Mouse (Mus musculus) layer of hippocampus, adult 18-20 months (tissue): ENCODE measurements around the gene Tdo2. TPM values are rescaled to one million over a fixed set of nuclear protein-coding genes. Genes with fewer than 3 reads are reported as not detected.
A peak's percentile ranks its signal among the peaks of the same experiment; 100 is the strongest.

ENCODE experiments used
- DNase-seq, 2 experiments: peaks; one replicate each; pipeline ENCODE4 v3.0.0; 2022; ENCODE audit warnings: low spot score in 2 of 2
- total RNA-seq, 2 experiments: library from RNA; stranded (reverse); gene quantifications; 2 replicates each; pipeline ENCODE4 v1.2.3; 2021

The Tdo2 gene
- total RNA-seq, 2 experiments from 2014 or later, result 10.9 to 12.6 TPM

DNA sequence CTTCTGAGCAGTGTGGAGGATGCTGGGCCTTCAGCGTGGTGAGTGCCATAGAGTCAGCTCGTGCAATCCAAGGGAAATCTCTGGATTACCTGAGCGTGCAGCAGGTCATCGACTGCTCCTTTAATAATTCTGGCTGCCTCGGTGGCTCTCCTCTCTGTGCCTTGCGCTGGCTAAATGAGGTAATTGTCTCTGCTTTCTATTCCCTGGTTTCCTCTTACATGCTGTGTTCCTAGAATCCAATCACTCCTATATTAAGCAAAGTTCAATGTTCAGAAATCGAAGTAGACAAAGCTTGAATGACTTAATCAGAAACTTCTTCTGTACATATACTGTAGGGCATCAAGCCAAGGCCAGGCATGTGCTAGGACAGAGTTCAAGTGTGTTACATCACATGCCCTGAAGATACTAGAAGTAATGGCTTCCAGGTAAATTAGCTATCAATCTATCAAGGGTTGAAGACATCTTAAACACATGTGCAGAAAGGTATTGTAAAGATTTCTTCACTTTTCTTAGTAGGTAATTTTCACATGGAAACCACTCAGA, 31.1 kb downstream of the Tdo2 start:
- no peak for DNase-seq

DNA sequence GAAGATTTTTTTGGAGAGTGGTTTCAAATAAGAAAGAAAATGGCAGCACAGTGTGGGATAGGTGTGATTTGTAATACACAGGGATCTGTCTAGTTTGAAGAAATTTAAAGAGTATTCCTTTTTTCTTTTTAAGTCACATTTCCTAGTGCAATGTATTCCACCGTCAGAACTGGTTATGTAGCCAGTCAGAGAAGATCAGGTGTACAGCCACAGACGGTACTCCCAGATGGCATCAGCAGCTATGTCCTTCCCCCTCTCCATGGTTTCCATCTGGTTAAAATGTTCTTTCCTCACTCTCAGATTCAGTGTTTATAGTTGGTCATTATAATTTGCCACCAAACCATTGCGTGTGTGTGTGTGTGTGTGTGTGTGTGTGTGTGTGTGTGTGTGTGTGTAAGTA, 32.9 kb downstream of the Tdo2 start:
- peak in 1 of 2 experiments; percentile 65 for DNase-seq

DNA sequence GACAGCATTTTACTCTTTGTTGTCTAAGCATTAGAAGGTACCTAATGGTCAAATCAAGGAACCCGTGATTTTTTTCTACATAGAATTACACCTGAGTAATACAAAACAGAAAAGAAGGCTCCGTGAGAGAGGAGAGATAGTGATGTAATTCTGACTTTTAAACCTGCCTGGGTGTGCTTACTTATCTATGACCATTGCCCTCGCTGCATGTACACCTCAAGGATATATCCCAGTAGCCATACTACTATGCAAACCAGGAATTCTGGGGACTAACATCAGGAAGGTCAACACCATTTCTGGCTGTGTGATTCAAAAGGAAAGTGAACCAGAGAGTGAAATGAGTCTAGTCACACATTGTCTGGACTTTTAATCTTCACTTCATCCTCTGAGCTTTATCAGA, 33.7 kb downstream of the Tdo2 start:
- no peak for DNase-seq

DNA sequence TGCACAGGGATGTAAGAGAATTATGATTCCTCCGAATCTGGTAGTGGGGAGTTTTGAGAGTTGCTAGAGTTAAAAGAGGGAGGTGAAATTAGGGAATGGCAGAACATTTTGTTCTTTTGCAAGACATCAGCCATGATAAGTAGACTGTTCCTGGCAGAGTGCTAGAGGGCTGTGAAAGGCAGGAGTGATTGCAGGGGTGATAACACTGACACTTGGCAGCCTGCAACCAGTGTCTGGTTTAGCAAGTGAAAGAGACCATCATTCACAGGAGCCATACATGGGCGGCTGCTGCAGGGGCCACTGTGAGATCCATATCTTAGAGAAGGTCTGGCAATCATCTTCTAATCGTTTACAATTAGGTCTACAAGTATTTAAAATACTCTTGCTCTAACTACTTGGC, 37.1 kb downstream of the Tdo2 start:
- no peak for DNase-seq

- no peak for DNase-seq
Observed at GRCm38 (mm10) chr3:81933348-81933747, 42.7 kb downstream of the Tdo2 start.

- peak; percentile 70 to 93 for DNase-seq
Observed at GRCm38 (mm10) chr3:81932141-81933101, 43.6 kb downstream of the Tdo2 start, which contains the start of gene Ctso. Gene Ctso, plus strand, starts transcription at chr3:81932601.

GRCm38 (mm10) chr3:81931695-81932094, 44.3 kb downstream of the Tdo2 start:
- no peak for DNase-seq

GRCm38 (mm10) chr3:81929073-81929472, 46.9 kb downstream of the Tdo2 start:
- DNase-seq, result no peak

DNA sequence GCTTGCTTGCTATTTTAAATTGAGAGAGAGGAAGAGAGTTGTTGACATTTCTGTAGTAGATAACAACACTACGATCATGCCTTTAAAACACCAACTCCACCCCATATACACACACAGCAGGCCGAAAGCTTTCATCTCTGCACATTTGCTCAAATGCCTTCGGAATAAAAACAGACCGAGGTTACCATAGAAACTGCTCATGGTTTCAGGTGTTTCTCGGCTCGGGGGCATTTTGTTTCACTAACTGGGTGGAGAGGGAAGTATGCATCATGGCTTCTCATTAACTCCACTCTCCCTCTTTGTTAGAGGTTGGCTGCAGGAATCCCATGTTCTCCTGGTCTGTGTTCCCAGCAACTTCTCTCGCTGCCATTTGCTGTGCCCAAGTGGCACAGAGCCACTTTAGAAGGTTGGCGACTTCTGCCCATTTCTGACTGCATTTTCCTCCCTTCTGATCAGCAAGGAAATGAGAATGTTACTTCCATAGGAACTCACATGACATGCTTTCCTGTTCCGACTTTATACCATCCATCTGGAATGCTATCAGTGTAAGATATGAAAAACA, 49.2 kb downstream of the Tdo2 start:
- peak in 1 of 2 experiments; percentile 27 for DNase-seq

- no peak for DNase-seq
Observed at GRCm38 (mm10) chr3:81925856-81926255, 50.1 kb downstream of the Tdo2 start.

DNA sequence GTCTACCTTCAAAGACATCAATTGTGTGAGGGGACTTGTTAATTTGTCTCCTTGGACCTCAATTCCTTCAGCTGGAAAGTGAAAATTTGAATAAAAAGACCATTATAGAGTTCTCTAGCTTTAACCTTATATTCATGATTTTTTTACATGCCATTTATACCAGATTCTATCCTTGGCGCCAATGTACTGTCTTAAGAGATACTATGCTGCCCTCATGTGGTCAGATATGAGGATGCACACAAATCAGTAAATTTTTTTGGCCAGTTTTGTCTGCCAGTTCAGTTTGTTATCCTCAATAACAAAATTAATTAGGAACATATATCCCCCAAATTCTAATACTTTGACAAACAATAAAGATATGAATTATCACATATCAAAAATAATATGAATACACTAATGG, 51.1 kb downstream of the Tdo2 start:
- peak in 1 of 2 experiments; percentile 83 for DNase-seq

DNA sequence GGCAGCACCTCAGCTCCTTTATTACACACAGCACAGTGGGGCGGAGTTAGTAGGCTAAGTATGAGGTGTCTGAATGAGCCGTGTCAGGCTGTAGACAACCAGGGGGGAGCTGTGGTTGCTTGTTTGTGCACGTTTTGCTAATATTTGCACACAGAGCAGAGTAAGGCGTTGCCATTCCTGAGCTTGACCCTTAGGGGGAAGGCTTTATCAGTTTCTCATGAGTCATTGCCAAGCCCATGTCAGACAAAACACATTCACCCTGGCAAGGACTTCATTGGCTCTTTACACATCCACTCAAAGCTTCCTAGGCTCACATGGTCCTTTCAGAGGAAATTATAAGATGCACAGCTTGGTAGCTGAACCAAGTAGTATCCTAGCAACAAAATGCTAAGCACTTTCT, 53.1 kb downstream of the Tdo2 start:
- no peak for DNase-seq

GRCm38 (mm10) chr3:81919681-81920080, 56.3 kb downstream of the Tdo2 start:
- DNase-seq, result no peak

GRCm38 (mm10) chr3:81918215-81918614, 57.8 kb downstream of the Tdo2 start:
- DNase-seq, result no peak

- no peak for DNase-seq
Observed at GRCm38 (mm10) chr3:81917354-81917935, 58.6 kb downstream of the Tdo2 start.

- no peak for DNase-seq
Observed at GRCm38 (mm10) chr3:81916030-81916686, 59.8 kb downstream of the Tdo2 start.

- DNase-seq, result no peak
Observed at GRCm38 (mm10) chr3:81910286-81911036, 65.5 kb downstream of the Tdo2 start.
